Mouse (Mus musculus) hindbrain, embryonic 11.5 days (tissue): ENCODE data around the gene T2. TPM values are rescaled to one million over a fixed set of nuclear protein-coding genes. Genes with fewer than 3 reads are reported as not detected.
A peak's percentile ranks its signal among the peaks of the same experiment; 100 is the strongest.

ENCODE experiments used
- ATAC-seq: fragments of 200-750 bp; cut with Nextera tagmentation; 2 replicates; pipeline ENCODE4 v1.8.0; 2017; ENCODE audit warnings: mild to moderate bottlenecking, moderate TSS enrichment, moderate library complexity; ENCODE audit not compliant: low FRiP score
- DNase-seq: peaks from one replicate; pipeline ENCODE4 v3.0.0-alpha.2; 2015; ENCODE audit warnings: low spot score
- H3K27ac ChIP-seq: fragments of 300-500 bp; sonication (generic); 2 replicates; pipeline ENCODE4 v1.5.1; 2014; ENCODE audit warnings: mild to moderate bottlenecking, low read depth, low read length
- H3K27me3 ChIP-seq: fragments of 300-500 bp; sonication (generic); 2 replicates; pipeline ENCODE4 v1.6.1; 2014; ENCODE audit warnings: mild to moderate bottlenecking, low read length, moderate library complexity, mixed read lengths; ENCODE audit not compliant: control insufficient read depth, insufficient read depth
- H3K36me3 ChIP-seq: fragments of 300-500 bp; sonication (generic); 2 replicates; pipeline ENCODE4 v1.6.1; 2014; ENCODE audit warnings: mild to moderate bottlenecking, low read length, moderate library complexity, mixed read lengths; ENCODE audit not compliant: control insufficient read depth, insufficient read depth
- H3K4me1 ChIP-seq: fragments of 300-500 bp; sonication (generic); replicated peaks from 2 replicates; pipeline ENCODE4 v1.6.1; 2014; ENCODE audit warnings: low read length, mixed read lengths; ENCODE audit not compliant: control insufficient read depth, insufficient read depth
- H3K4me2 ChIP-seq: fragments of 300-500 bp; sonication (generic); replicated peaks from 2 replicates; pipeline ENCODE4 v1.6.1; 2014; ENCODE audit warnings: mild to moderate bottlenecking, low read depth, low read length
- H3K4me3 ChIP-seq: fragments of 300-500 bp; sonication (generic); 2 replicates; pipeline ENCODE4 v1.5.1; 2014; ENCODE audit warnings: low read depth, low read length
- H3K9ac ChIP-seq: fragments of 300-500 bp; sonication (generic); 2 replicates; pipeline ENCODE4 v1.6.1; 2014; ENCODE audit warnings: low read depth, low read length
- H3K9me3 ChIP-seq: fragments of 300-500 bp; sonication (generic); 2 replicates; pipeline ENCODE4 v1.6.1; 2016; ENCODE audit warnings: low read length; ENCODE audit not compliant: control insufficient read depth
- WGBS: fragments of 180-500 bp; shearing (Covaris S2); extraction: QIAGEN DNeasy Blood & Tissue Kit; methylation state at CpG from one replicate; pipeline ENCODE4 v1.1.7; 2014; 5-methylcytosine and 5-hydroxymethylcytosine counted together
- polyA plus RNA-seq: library from polyadenylated mRNA; unstranded; fragments of >200 nt; fragmentation: Nextera tagmentation; extraction: Ambion mirVana; gene quantifications from 2 replicates; pipeline ENCODE4 v1.2.1, GENCODE M21; 2014

T2 gene
- polyA plus RNA-seq, 1 experiment from 2014 or later: 0.59 TPM

GRCm38 (mm10) chr17:8372286-8373046 is 16.7 kb downstream of the T2 start:
- Histone ChIP-seq H3K9ac (peak overlapping the region; percentile 64), H3K36me3 (no peaks in the 10 kb centered on the region), H3K27me3 (no peaks in the 10 kb centered on the region), H3K9me3 (no peaks in the 10 kb centered on the region), H3K4me3 (peak overlapping the region; percentile 18), H3K27ac (peak overlapping the region; percentile 93), H3K4me1 (peaks cover 13% of the 10 kb centered on the region), H3K4me2 (peak overlapping the region; percentile 53)
- 2% methylated on average over 18 of the region's 18 CpGs for WGBS
- peak; percentile 39 for ATAC-seq
- DNase-seq: peak; percentile 91

- Histone ChIP-seq H3K36me3 (no peaks in the 10 kb centered on the region), H3K9ac (no peak overlapping the region), H3K9me3 (no peaks in the 10 kb centered on the region), H3K4me3 (no peak overlapping the region), H3K4me1 (no peaks in the 10 kb centered on the region), H3K27ac (no peak overlapping the region), H3K4me2 (no peak overlapping the region), H3K27me3 (no peaks in the 10 kb centered on the region)
- ATAC-seq (no peak), DNase-seq (no peak)
- 62% methylated on average over 5 of the region's 5 CpGs for whole genome bisulfite sequencing
Observed at GRCm38 (mm10) chr17:8377298-8377697, 21.5 kb downstream of the T2 start.

- H3K4me1 ChIP-seq: no peaks in the 10 kb centered on the region; the same call in 1 of the 2 replicates
- no peak overlapping the region for H3K4me3 ChIP-seq
- H3K27ac ChIP-seq: no peak overlapping the region
- no peak overlapping the region for H3K9ac ChIP-seq
- DNase-seq (no peak), ATAC-seq (no peak)
- no peaks in the 10 kb centered on the region for H3K9me3 ChIP-seq
- H3K36me3 ChIP-seq: no peaks in the 10 kb centered on the region
- H3K4me2 ChIP-seq: no peak overlapping the region
- WGBS: 93% methylated on average over 2 of the region's 2 CpGs
- peaks cover 24% of the 10 kb centered on the region for H3K27me3 ChIP-seq
Observed at GRCm38 (mm10) chr17:8385441-8385840, 29.6 kb downstream of the T2 start.

GRCm38 (mm10) chr17:8388463-8388862 is 32.7 kb downstream of the T2 start:
- Histone ChIP-seq H3K9me3 (no peaks in the 10 kb centered on the region), H3K4me3 (no peak overlapping the region), H3K27me3 (peaks cover 33% of the 10 kb centered on the region), H3K27ac (no peak overlapping the region), H3K4me1 (no peaks in the 10 kb centered on the region; the same call in 1 of the 2 replicates), H3K9ac (no peak overlapping the region), H3K4me2 (no peak overlapping the region), H3K36me3 (no peaks in the 10 kb centered on the region)
- peak; percentile 71 for DNase-seq
- 3% methylated on average over 13 of the region's 13 CpGs for WGBS
- no peak for ATAC-seq

GRCm38 (mm10) chr17:8388990-8389789 is 33.4 kb downstream of the T2 start:
- H3K36me3 ChIP-seq: no peaks in the 10 kb centered on the region
- 0 out of 2 replicates have a peak overlapping the region, but pooled peaks have one; percentile 15 for H3K9ac ChIP-seq
- peak overlapping the region; percentile 19; the same call in 1 of the 2 replicates for H3K4me3 ChIP-seq
- H3K9me3 ChIP-seq: no peaks in the 10 kb centered on the region
- H3K27me3 ChIP-seq: peaks cover 33% of the 10 kb centered on the region
- H3K4me2 ChIP-seq: peak overlapping the region; percentile 27
- DNase-seq (peak; percentile 27), ATAC-seq (no peak)
- WGBS: 1% methylated on average over 28 of the region's 28 CpGs
- H3K4me1 ChIP-seq: no peaks in the 10 kb centered on the region; the same call in 1 of the 2 replicates
- H3K27ac ChIP-seq: no peak overlapping the region

- WGBS: 6% methylated on average over 10 of the region's 10 CpGs
Observed at GRCm38 (mm10) chr17:8389790-8390095, 34.0 kb downstream of the T2 start.

GRCm38 (mm10) chr17:8390487-8390886 is 34.7 kb downstream of the T2 start:
- DNase-seq (no peak), ATAC-seq (no peak)
- no peak overlapping the region for H3K27ac ChIP-seq
- H3K9ac ChIP-seq: no peak overlapping the region
- 58% methylated on average over 4 of the region's 4 CpGs for WGBS
- no peaks in the 10 kb centered on the region for H3K9me3 ChIP-seq
- H3K27me3 ChIP-seq: peaks cover 33% of the 10 kb centered on the region
- no peaks in the 10 kb centered on the region; the same call in 1 of the 2 replicates for H3K4me1 ChIP-seq
- H3K36me3 ChIP-seq: no peaks in the 10 kb centered on the region
- H3K4me2 ChIP-seq: no peak overlapping the region
- H3K4me3 ChIP-seq: no peak overlapping the region

More at GRCm38 (mm10) chr17:8389790-8390095, 34.0 kb downstream of the T2 start:
- Histone ChIP-seq H3K36me3 (no peaks in the 10 kb centered on the region), H3K9me3 (no peaks in the 10 kb centered on the region), H3K4me3 (no peak overlapping the region), H3K9ac (no peak overlapping the region), H3K4me1 (no peaks in the 10 kb centered on the region; the same call in 1 of the 2 replicates), H3K27me3 (peaks cover 33% of the 10 kb centered on the region), H3K27ac (no peak overlapping the region), H3K4me2 (no peak overlapping the region)
- DNase-seq: no peak
- no peak for ATAC-seq

GRCm38 (mm10) chr17:8396371-8396770 is 40.6 kb downstream of the T2 start:
- H3K36me3 ChIP-seq: no peaks in the 10 kb centered on the region
- no peak for ATAC-seq
- no peak overlapping the region for H3K4me3 ChIP-seq
- no peaks in the 10 kb centered on the region for H3K9me3 ChIP-seq
- no peaks in the 10 kb centered on the region for H3K4me1 ChIP-seq
- 53% methylated on average over 4 of the region's 4 CpGs for WGBS
- H3K27ac ChIP-seq: no peak overlapping the region
- H3K4me2 ChIP-seq: no peak overlapping the region
- no peak overlapping the region for H3K9ac ChIP-seq
- DNase-seq: no peak
- peaks cover under 1% of the 10 kb centered on the region; the same call in 1 of the 2 replicates for H3K27me3 ChIP-seq
